Mouse (Mus musculus) small intestine, adult 2 months (tissue): ENCODE measurements around the gene M6pr. TPM values are rescaled to one million over a fixed set of nuclear protein-coding genes. Genes with fewer than 3 reads are reported as not detected.

ENCODE experiments used
- H3K27ac ChIP-seq: fragments of 200-500 bp; 2 replicates; pipeline ENCODE4 v1.5.1; 2012; ENCODE audit warnings: low read depth, low read length, control low read depth, inconsistent platforms; ENCODE audit not compliant: insufficient read depth
- H3K27me3 ChIP-seq: fragments of 200-500 bp; 2 replicates; pipeline ENCODE4 v1.6.1; 2012; ENCODE audit warnings: mild to moderate bottlenecking, moderate library complexity, low read length, inconsistent platforms; ENCODE audit not compliant: control insufficient read depth, insufficient read depth
- H3K36me3 ChIP-seq: fragments of 200-500 bp; 2 replicates; pipeline ENCODE4 v1.6.1; 2012; ENCODE audit warnings: mild to moderate bottlenecking, low read length, control low read depth, inconsistent platforms; ENCODE audit not compliant: control insufficient read depth, insufficient read depth
- H3K4me1 ChIP-seq: fragments of 200-500 bp; 2 replicates; pipeline ENCODE4 v1.6.1; 2012; ENCODE audit warnings: low read length, inconsistent platforms, mixed read lengths; ENCODE audit not compliant: control insufficient read depth, insufficient read depth, insufficient read length
- H3K4me3 ChIP-seq: fragments of 200-500 bp; 2 replicates; pipeline ENCODE4 v1.5.1; 2012; ENCODE audit warnings: low read depth, mild to moderate bottlenecking, control low read depth, inconsistent platforms, low read length, moderate library complexity
- CTCF ChIP-seq: fragments of 200-500 bp; IDR thresholded peaks from 2 replicates; pipeline ENCODE4 v1.5.1; 2012; ENCODE audit warnings: low read depth, mild to moderate bottlenecking, control low read depth, inconsistent platforms, low read length, moderate library complexity, mixed read lengths; ENCODE audit not compliant: insufficient replicate concordance, insufficient read length; ENCODE audit errors: extremely low read depth
- POLR2A ChIP-seq: fragments of 200-500 bp; IDR thresholded peaks from 2 replicates; pipeline ENCODE4 v1.6.1; 2012; ENCODE audit warnings: low read depth, mild to moderate bottlenecking, control low read depth, inconsistent platforms, low read length, moderate library complexity
- WGBS: fragments of 180-500 bp; shearing (Covaris S2); methylation state at CpG from one replicate; pipeline ENCODE4 v1.1.7; 2018; 5-methylcytosine and 5-hydroxymethylcytosine counted together
- polyA plus RNA-seq: library from polyadenylated mRNA; depleted of rRNA; stranded (reverse); fragments of >200 nt; gene quantifications from 2 replicates; pipeline ENCODE4 v1.2.3, GENCODE M21; 2012; rRNA removed

Gene M6pr
- polyA plus RNA-seq, 1 experiment = 23.9 TPM

DNA sequence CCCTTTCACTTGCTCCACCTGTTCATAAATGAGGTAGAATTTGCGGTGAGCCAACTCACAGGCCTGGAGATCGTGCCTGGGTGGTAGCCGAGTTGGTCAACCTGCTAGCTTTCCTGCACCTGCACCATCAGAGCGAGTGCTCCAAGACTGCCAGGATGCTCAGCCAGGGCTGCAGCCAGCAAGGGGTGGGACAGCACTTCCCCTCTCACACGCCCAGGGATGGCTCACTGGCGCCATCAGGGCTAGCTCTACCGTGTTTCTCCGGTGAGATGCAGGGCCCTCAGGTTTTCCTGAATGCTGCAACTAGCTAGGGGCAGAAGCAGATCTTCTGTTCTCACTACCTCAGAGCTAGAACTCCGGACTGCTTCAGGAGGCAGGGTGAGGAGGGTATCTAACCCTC lies 47.4 kb downstream of the M6pr start:
- Histone ChIP-seq H3K36me3 (no peaks in the 10 kb centered on the region), H3K4me1 (no peaks in the 10 kb centered on the region; the same call in 1 of the 2 replicates), H3K4me3 (no peak overlapping the region), H3K27me3 (no peaks in the 10 kb centered on the region), H3K27ac (no peak overlapping the region)
- WGBS = 61% methylated on average over 9 of the region's 9 CpGs
- TF ChIP-seq POLR2A = no peak
- TF ChIP-seq CTCF = no peak

DNA sequence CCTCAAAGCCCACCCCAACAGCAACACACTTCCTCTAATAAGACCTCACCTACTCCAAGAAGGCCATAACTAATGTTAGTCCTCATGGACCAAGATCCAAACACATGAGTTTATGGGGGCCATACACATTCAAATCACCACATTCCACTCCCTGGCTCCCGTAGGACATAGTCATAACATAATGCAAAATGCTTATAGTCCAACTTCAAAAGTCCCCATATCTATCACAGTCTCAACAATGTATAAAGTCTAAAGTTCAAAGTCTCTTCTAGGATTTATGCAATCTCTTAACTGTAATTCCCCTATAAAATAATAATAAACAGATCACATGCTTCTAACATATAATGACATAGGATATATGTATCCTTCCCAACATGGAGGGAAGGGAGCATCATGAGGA lies 48.6 kb downstream of the M6pr start:
- 35% methylated on average over 1 of the region's 1 CpGs for WGBS
- Histone ChIP-seq H3K4me3 (no peak overlapping the region), H3K36me3 (no peaks in the 10 kb centered on the region), H3K27ac (no peak overlapping the region), H3K27me3 (no peaks in the 10 kb centered on the region), H3K4me1 (no peaks in the 10 kb centered on the region; the same call in 1 of the 2 replicates)
- TF ChIP-seq POLR2A = no peak
- TF ChIP-seq CTCF = no peak

DNA sequence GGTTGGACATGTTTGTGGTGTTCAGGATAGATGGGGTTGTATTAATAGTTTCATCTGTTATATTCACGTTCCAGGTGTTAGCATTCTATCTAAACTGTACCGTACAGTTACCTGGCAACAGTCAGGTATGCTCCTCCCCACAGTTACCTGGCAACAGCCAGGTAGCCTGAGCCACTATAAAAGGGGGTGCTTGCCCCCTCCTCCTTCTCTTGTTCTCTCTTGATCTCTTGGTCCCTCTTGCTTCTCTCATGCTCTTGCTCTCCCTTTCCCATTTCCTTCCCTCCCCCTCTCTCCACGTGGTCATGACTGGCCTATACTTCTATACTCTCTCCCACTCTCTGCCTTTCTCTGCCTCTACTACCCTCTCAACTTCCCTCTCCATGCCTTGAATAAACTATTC lies 57.2 kb downstream of the M6pr start:
- H3K36me3 ChIP-seq = no peaks in the 10 kb centered on the region
- H3K27me3 ChIP-seq = no peaks in the 10 kb centered on the region
- no peak overlapping the region for H3K27ac ChIP-seq
- no peak overlapping the region for H3K4me3 ChIP-seq
- H3K4me1 ChIP-seq = no peaks in the 10 kb centered on the region
- TF ChIP-seq CTCF (no peak), POLR2A (no peak)
- WGBS = 23% methylated on average over 3 of the region's 3 CpGs

DNA sequence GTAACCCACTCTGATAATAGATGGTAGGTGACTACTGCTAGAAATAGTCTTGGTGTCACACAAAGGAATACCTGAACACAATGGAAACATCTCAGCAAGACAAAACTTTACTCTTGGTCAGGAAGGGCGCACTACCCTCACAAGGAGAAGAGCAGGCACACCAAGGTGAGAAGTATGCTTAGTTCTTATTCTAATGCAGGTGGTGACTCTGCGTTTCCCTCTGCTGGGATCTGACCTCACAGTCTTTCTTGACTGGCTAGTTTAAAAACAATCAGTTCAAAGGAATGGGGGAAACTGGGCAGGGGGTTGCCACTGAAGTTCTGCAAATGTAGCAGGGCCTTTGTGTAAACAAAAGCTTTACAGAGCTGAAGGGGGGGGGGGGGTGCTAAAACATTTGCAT lies 57.8 kb downstream of the M6pr start:
- no peaks in the 10 kb centered on the region for H3K4me1 ChIP-seq
- no peaks in the 10 kb centered on the region for H3K36me3 ChIP-seq
- WGBS = 50% methylated on average over 2 of the region's 2 CpGs
- no peak for TF ChIP-seq CTCF
- TF ChIP-seq POLR2A = no peak
- H3K27ac ChIP-seq = no peak overlapping the region
- H3K27me3 ChIP-seq = no peaks in the 10 kb centered on the region
- no peak overlapping the region for H3K4me3 ChIP-seq

DNA sequence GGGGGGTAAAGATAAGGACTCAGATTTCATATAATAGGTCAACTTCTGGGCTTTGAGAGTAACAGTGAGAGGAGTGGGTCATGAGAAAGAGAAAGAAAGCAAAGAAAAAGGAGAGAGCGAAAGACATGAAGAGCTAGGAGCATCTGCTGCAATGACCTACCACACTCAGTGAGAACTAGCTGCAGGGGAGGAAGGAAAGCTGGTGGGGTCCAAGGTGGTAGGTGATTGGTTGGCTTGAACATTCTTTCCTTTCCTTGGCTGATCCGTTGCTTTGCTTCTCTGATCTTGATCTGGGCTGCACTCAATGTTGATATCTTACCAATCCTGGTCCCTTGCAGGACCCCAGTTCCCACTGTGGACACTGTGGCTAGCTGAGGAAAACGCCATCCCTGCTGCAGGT lies 58.5 kb downstream of the M6pr start:
- Histone ChIP-seq H3K4me1 (no peaks in the 10 kb centered on the region), H3K27me3 (no peaks in the 10 kb centered on the region), H3K4me3 (no peak overlapping the region), H3K36me3 (no peaks in the 10 kb centered on the region), H3K27ac (no peak overlapping the region)
- 50% methylated on average over 3 of the region's 3 CpGs for WGBS
- no peak for TF ChIP-seq POLR2A
- TF ChIP-seq CTCF = no peak

Other genes with a start within 250 kb of the M6pr start
- 0.14 and 0.28 TPM in 2 replicates for gene Klrg1, start 25.8 kb upstream of the M6pr start, polyA plus RNA-seq
- gene Phc1, start 31.8 kb downstream of the M6pr start, polyA plus RNA-seq = 10.5 and 13.6 TPM in 2 replicates
- gene Rimklb, start 190.0 kb downstream of the M6pr start, polyA plus RNA-seq = 0.04 TPM in 1 of 2 replicates, not detected in the other
- gene Mfap5, start 197.1 kb downstream of the M6pr start, polyA plus RNA-seq = 1.7 and 6.1 TPM in 2 replicates
- 0.17 and 0.44 TPM in 2 replicates for gene Aicda, start 245.1 kb downstream of the M6pr start, polyA plus RNA-seq